Mouse (Mus musculus): ENCODE data around the gene Actl6b.

Gene Actl6b

DNA sequence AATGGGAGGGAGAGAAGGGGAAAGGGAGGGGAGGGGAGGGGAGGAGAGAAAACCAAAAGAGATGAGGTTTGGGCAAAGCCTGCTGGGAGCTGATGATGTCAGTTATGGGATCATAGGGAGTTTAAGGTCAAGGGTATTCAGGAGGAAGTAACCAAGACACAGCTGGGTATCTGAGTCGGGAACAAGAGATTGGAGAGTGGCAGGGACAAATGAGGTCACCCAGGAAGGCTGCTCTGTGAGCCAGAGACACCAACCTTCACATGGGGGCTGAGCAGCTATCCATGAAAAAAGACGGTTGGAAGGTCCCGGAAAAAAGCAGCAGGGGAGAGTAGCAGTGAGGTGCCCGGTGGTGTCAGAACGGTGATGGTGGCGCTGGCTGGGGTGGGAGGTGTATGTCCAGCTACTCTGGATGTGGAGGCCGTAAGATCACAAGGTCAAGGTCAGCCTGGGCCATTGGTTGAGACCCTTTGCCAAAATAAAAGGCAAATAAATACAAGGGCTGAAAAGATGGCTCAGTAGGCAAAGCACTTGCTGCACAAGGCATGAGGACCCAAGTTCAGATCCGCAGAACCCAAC, 15.0 kb downstream of the Actl6b start:
- DNase-seq (ENCODE audit: low read depth, low spot score) = no peak
- Histone ChIP-seq H3K36me3 (ENCODE audit: control insufficient read depth, insufficient read depth, low read length, poor library complexity, severe bottlenecking) (no peaks in the 10 kb centered on the region), H3K27me3 (ENCODE audit: control insufficient read depth, insufficient read depth, low read length, poor library complexity, severe bottlenecking) (no peaks in the 10 kb centered on the region)

DNA sequence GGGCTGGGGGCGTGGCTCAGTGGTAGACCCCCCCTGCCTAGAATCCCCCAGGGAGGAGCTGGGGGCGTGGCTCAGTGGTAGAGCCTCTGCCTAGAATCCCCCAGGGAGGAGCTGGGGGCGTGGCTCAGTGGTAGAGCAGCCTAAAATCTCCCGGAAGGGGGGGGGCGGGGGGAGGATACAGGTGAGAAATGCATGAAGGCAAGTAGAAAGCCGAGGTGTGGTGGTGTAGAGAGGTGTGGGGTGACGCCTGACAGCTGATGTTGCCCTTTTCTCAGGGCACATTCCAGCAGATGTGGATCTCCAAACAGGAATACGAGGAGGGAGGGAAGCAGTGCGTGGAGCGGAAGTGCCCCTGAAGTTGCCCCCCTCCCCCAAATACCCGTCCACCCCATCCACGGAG, 15.7 kb downstream of the Actl6b start:
- H3K27me3 ChIP-seq (ENCODE audit: control insufficient read depth, insufficient read depth, low read length, poor library complexity, severe bottlenecking) = no peaks in the 10 kb centered on the region
- DNase-seq (ENCODE audit: low read depth, low spot score) = peak; percentile 50

DNA sequence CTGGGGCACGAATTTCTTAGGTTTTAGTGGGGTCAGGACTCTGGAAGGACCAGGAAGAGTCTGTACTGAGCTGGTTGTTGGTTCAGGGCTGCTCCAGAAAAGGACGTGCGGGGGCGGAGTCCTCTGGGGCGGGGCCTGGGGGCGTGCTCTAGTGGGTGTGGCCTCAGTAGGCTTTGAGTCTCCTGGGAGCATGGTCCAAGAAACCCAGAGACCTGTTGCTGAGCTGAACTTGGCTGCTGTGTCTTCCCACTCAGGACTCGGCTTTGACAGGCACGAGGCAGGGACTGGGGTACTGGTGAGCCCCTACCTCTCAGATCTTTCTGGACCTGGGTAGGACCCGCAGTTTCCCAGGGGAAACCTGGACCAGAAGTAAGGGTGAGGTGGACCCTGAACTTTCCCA, 16.3 kb downstream of the Actl6b start, which contains the start of gene Tfr2:
Gene Tfr2 (plus strand): TSS at position 176 of the 400 bp plus-strand sequence.
- Histone ChIP-seq H3K36me3 (ENCODE audit: control insufficient read depth, insufficient read depth, low read length, poor library complexity, severe bottlenecking) (no peaks in the 10 kb centered on the region), H3K27me3 (ENCODE audit: control insufficient read depth, insufficient read depth, low read length, poor library complexity, severe bottlenecking) (no peaks in the 10 kb centered on the region)
- peak; percentile 76 for DNase-seq (ENCODE audit: low read depth, low spot score)

More for the DNA sequence above, 15.7 kb downstream of the Actl6b start:
- H3K36me3 ChIP-seq (ENCODE audit: control insufficient read depth, insufficient read depth, low read length, poor library complexity, severe bottlenecking) = no peaks in the 10 kb centered on the region

DNA sequence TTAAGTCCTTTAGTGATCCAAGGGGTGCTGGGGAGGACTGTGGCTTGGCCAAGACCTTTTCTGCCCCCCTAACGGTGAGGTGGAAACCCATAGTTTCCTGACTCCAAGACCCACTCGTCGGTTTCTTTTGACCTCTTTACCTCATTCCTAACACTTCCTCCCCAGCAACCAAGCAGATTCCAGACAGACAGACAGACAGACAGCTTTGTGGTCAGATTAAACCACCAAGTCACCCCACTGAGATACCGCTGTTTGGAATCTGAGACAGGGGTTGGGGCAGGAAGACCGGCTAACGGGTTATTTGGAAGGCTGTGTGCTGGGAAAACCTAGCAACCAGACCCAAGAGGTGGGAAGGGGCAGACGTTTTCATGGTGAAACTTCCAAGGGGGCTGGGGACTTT, 16.9 kb downstream of the Actl6b start:
- no peak for DNase-seq (ENCODE audit: low read depth, low spot score)
- Histone ChIP-seq H3K27me3 (ENCODE audit: control insufficient read depth, insufficient read depth, low read length, poor library complexity, severe bottlenecking) (no peaks in the 10 kb centered on the region), H3K36me3 (ENCODE audit: control insufficient read depth, insufficient read depth, low read length, poor library complexity, severe bottlenecking) (no peaks in the 10 kb centered on the region)

DNA sequence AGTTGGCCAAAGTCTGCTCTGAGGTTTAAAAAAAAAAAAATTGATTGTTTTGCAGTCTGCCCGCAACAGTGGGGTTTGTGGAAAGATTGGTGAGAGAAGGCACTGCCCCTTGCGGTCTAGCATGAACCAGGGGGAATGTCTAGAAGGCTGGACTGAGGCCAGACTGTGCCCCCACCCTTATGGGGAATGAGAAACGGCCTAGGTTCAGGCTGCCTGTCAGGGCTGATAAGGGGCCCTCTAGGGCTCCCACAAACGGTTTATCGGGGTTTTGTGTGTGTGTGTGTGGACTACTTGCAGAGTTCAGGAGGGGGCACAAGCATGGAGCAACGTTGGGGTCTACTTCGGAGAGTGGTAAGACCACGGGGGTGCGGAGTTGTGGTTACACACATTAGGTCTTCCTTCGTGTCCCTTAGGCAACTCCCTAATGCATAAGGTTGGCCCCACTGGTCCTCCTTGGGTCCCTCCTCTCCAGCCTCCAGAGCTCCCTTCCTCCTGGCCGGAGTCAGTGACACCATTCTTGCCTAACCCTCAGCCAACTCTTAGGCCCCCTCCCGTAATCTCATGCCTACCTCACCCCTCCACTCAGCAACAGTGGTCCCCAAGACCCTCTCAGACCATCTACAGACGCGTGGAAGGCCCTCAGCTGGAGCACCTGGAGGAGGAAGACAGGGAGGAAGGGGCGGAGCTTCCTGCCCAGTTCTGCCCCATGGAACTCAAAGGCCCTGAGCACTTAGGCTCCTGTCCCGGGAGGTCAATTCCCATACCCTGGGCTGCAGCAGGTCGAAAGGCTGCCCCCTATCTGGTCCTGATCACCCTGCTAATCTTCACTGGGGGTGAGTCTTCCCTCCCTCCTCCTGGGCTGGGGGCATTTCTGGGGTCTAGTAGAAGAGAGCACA, 17.6 kb downstream of the Actl6b start:
- DNase-seq (ENCODE audit: low read depth, low spot score) = no peak
- no peaks in the 10 kb centered on the region for H3K36me3 ChIP-seq (ENCODE audit: control insufficient read depth, insufficient read depth, low read length, poor library complexity, severe bottlenecking)
- no peaks in the 10 kb centered on the region for H3K27me3 ChIP-seq (ENCODE audit: control insufficient read depth, insufficient read depth, low read length, poor library complexity, severe bottlenecking)

DNA sequence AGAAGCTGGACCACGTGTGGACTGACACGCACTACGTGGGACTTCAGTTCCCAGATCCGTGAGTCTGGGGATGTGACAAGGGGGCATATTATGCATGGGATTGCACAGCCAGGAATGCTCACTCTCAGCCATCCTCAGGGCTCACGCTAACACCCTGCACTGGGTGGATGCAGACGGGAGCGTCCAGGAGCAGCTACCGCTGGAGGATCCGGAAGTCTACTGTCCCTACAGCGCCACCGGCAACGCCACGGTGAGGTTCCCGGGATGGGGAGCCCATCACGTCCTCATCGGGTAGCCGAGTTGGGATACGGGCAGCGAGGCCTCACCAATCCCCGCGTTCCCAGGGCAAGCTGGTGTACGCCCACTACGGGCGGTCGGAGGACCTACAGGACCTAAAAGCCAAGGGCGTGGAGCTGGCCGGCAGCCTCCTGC, 21.2 kb downstream of the Actl6b start:
- Histone ChIP-seq H3K36me3 (ENCODE audit: control insufficient read depth, insufficient read depth, low read length, poor library complexity, severe bottlenecking) (no peaks in the 10 kb centered on the region), H3K27me3 (ENCODE audit: control insufficient read depth, insufficient read depth, low read length, poor library complexity, severe bottlenecking) (no peaks in the 10 kb centered on the region)
- no peak for DNase-seq (ENCODE audit: low read depth, low spot score)

DNA sequence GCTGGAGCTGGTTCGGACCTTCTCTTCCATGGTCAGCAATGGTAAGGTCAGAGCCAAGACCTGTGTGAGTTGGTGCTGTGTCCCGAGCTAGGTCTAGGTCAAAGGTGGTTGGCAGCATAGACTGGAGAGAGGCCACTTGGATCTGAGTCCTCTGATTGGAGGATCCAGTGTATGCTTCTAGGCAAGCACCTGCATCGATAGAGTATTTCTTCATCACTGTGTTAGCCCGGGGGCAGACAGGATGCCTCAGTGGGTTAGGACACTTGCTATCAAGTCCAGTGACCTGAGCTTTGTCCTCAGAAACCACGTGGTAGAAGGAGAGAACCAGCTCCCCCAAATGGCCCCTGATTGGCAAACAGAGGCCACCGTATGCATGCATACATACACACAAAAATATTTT, 26.9 kb downstream of the Actl6b start:
- DNase-seq (ENCODE audit: low read depth, low spot score) = no peak
- no peaks in the 10 kb centered on the region for H3K36me3 ChIP-seq (ENCODE audit: control insufficient read depth, insufficient read depth, low read length, poor library complexity, severe bottlenecking)
- no peaks in the 10 kb centered on the region for H3K27me3 ChIP-seq (ENCODE audit: control insufficient read depth, insufficient read depth, low read length, poor library complexity, severe bottlenecking)

DNA sequence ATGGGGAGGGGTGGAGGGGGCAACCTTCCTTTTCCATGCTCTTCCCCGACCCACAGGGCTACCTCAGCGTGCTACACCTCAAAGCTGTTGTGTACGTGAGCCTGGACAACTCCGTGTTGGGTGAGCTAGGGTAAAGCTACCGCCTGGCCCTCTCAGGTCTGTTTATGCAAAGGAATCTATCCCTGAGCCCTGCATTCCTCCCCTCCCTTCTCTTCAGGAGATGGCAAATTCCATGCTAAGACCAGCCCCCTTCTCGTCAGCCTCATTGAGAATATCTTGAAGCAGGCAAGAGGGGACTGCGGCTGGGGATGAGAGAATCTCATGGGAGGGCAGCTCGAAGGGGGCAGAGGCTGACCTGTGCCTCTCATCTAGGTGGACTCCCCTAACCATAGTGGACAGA, 29.4 kb downstream of the Actl6b start:
- no peak for DNase-seq (ENCODE audit: low read depth, low spot score)
- Histone ChIP-seq H3K36me3 (ENCODE audit: control insufficient read depth, insufficient read depth, low read length, poor library complexity, severe bottlenecking) (no peaks in the 10 kb centered on the region), H3K27me3 (ENCODE audit: control insufficient read depth, insufficient read depth, low read length, poor library complexity, severe bottlenecking) (no peaks in the 10 kb centered on the region)

DNA sequence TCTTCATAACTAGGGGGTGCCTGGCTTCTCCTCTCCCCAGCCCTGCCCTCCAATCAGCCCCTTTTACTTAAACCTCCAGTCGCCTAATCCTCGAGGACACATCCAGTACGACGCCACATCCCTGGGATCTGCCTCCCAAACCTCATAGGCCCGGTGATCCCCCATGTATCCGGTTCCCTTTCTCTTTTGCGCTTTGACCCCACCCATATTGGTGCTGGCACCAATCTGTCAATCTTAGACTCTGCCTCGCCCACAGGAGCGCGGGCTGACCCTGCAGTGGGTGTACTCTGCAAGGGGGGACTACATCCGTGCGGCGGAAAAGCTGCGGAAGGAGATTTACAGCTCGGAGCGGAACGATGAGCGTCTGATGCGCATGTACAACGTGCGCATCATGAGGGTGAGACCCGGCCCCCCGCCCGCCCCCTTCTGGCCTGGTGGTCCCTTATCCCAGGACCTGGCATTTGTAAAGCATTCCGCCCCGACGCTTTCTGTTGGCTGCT, 30.4 kb downstream of the Actl6b start:
- H3K27me3 ChIP-seq (ENCODE audit: control insufficient read depth, insufficient read depth, low read length, poor library complexity, severe bottlenecking) = no peaks in the 10 kb centered on the region
- no peak for DNase-seq (ENCODE audit: low read depth, low spot score)

DNA sequence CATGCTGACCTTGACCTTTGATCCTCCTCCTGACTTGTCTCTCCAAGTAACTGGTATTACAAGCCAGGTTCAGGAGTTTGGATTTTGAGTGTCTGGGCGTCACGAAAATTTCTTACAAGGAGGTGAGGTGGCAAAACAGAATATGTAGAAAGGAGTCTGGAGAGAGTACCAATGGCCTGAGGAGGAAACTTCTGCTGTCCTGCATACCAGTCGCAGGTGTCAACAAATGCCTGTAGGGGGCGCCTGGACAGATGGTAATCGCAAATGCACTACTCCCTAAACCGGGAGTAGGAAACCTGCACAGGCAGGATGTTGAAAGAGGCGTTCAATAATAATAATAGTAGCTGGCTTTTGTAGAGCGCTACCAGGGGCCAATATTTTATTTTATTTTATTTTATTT, 31.7 kb downstream of the Actl6b start:
- no peaks in the 10 kb centered on the region for H3K27me3 ChIP-seq (ENCODE audit: control insufficient read depth, insufficient read depth, low read length, poor library complexity, severe bottlenecking)
- DNase-seq (ENCODE audit: low read depth, low spot score) = peak; percentile 80
- no peaks in the 10 kb centered on the region for H3K36me3 ChIP-seq (ENCODE audit: control insufficient read depth, insufficient read depth, low read length, poor library complexity, severe bottlenecking)

More for the DNA sequence above, 30.4 kb downstream of the Actl6b start:
- no peaks in the 10 kb centered on the region for H3K36me3 ChIP-seq (ENCODE audit: control insufficient read depth, insufficient read depth, low read length, poor library complexity, severe bottlenecking)

DNA sequence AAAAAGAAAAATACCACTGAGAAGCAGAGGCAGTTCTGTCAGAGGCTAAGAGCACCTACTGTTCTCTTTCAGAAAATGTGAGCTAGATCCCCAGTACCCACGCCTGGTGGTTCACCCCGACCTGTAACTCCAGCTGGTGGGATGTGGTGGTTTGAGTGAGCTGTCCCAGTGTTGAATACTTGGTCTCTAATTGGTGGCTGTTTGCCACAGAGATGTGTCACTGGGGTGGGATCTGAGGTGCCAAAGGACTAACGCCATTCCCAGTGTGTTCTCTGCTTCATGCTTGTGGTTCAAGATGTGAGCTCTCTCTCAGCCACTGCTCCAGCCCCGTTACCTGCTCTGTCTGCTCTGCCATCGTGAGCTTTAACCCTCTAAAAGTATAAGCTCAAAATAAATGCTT, 37.2 kb downstream of the Actl6b start:
- no peaks in the 10 kb centered on the region for H3K27me3 ChIP-seq (ENCODE audit: control insufficient read depth, insufficient read depth, low read length, poor library complexity, severe bottlenecking)
- DNase-seq (ENCODE audit: low read depth, low spot score) = no peak
- no peaks in the 10 kb centered on the region for H3K36me3 ChIP-seq (ENCODE audit: control insufficient read depth, insufficient read depth, low read length, poor library complexity, severe bottlenecking)

DNA sequence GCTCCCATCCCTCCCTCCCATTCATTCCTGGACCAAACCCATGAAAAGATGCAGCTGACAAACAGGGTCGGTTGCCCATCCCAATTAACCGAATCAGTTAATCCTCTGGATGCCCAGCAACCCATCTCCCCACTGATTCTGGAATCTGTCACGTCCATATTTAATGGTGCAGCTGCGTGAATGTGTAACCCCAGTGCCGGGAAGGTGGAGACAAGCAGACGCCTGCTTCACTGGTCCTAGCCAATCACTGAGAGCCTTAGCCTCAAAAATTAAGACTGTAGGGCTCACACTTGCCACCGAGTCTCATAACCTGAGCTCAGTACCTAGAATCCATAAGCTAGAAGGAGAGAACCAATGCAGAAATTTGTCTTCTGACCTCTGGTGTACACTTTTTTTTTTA, 42.6 kb downstream of the Actl6b start:
- H3K27me3 ChIP-seq (ENCODE audit: control insufficient read depth, insufficient read depth, low read length, poor library complexity, severe bottlenecking) = no peaks in the 10 kb centered on the region
- H3K36me3 ChIP-seq (ENCODE audit: control insufficient read depth, insufficient read depth, low read length, poor library complexity, severe bottlenecking) = no peaks in the 10 kb centered on the region
- DNase-seq (ENCODE audit: low read depth, low spot score) = no peak

DNA sequence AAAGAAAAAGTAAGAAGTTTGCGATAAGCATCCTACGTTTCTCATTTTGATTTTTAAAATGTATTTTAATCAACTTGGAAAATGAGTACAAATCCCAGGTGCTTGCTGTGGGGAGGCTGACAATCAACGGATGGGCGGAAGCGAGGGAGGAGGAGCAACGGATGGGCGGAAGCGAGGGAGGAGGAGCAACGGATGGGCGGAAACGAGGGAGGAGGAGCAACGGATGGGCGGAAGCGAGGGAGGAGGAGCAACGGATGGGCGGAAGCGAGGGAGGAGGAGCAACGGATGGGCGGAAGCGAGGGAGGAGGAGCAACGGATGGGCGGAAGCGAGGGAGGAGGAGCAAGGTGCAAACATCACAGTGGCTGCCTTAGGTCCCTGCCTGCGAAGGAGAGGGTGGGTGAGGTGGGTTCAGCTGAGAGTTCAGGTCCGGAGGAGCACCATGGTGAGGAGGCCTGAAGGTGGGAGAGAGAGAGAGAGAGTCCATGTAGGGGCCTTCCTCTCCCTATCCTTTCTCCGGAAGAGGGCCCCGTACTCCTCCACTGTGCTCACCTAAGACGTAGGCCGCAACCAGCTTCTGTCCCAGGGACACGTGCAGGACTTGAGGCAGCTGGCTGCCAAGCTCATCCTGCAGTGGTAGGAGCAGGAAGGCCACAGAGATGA, 43.4 kb downstream of the Actl6b start:
- no peaks in the 10 kb centered on the region for H3K27me3 ChIP-seq (ENCODE audit: control insufficient read depth, insufficient read depth, low read length, poor library complexity, severe bottlenecking)

DNA sequence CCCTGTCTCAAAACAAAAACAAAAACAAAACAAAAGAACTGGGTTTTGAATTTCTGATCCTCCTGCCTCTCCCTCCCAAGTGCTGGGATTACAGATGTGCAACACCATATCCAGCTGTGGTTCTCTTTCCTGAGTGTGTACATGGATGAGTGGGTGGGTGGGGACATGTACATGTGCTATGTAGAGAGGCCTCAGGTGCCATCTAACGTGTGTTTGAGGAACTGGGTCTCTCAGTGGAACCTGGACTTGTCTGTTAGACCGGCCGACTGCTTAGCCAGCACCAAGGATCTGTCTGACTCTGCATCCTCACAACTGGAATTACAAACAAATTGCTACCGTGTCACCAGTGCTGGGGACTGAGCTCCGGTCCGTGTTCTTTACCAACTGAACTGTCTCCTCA, 44.3 kb downstream of the Actl6b start:
- Histone ChIP-seq H3K27me3 (ENCODE audit: control insufficient read depth, insufficient read depth, low read length, poor library complexity, severe bottlenecking) (no peaks in the 10 kb centered on the region), H3K36me3 (ENCODE audit: control insufficient read depth, insufficient read depth, low read length, poor library complexity, severe bottlenecking) (no peaks in the 10 kb centered on the region)
- DNase-seq (ENCODE audit: low read depth, low spot score) = no peak

More for the DNA sequence above, 43.4 kb downstream of the Actl6b start:
- DNase-seq (ENCODE audit: low read depth, low spot score) = peak; percentile 89
- H3K36me3 ChIP-seq (ENCODE audit: control insufficient read depth, insufficient read depth, low read length, poor library complexity, severe bottlenecking) = no peaks in the 10 kb centered on the region

Data from splenic B cell, adult 2 months (primary cell).